Mouse (Mus musculus): ENCODE data around the gene Fgf15.

DNA sequence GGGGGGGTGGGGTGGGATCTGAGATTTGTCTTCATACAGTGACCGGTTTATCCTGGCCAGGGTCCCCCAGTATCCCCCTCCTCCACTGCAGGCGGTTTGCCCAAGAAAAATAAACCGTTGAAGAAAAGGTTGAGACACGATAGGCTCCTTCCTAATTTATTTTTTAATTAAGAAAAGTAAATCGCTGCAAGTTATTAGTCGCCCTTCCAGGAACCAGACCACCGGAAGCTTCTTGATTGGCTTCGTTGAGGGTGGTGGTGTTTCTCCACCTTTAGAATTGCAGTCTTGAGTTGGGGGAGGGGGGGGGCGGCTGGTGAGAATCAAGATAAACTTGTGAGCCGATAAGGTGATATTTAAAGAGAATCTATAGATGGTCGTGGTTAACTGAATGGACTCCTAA lies 44.3 kb downstream of the Fgf15 start:
- TF ChIP-seq POLR2A (IDR thresholded peaks at IDR 0.05; ENCODE audit: borderline replicate concordance, insufficient read depth, low read length), result no peak
- no peak for TF ChIP-seq CTCF (IDR thresholded peaks at IDR 0.05; ENCODE audit: borderline replicate concordance, insufficient read depth, low read depth, low read length)

All from cerebellum, adult 2 months (tissue).